11 mouse cellular contexts compared by ENCODE assay signal in genomic region chr6:28309692-28310091, GRCm38 (mm10).
DNase-seq lines count a peak whose midpoint lies in the region; ATAC-seq lines count a peak whose summit lies in the region.
"Had no signal": no experiment of that assay in that cellular context is flagged by ENCODE, and none has a peak within 500 bp of the region (broad histone marks: within the 10 kb centered on the region; RNA-seq: fewer than 3 reads in every experiment).

No protein-coding gene starts in this region.

- no peak overlapping the region for H3K4me3 ChIP-seq in heart, embryonic 12.5 days

- no peaks in the 10 kb centered on the region for H3K4me1 ChIP-seq in heart, embryonic 12.5 days (replicated peaks)

- intact Hi-C loops in heart, postnatal 10 days (cut with DNase I), result loop anchor here (1.0 to 5.0 kb wide), 2 partner anchors 151 to 713 kb away; no protein-coding TSS in a partner anchor

- no peak overlapping the region for H3K9ac ChIP-seq in heart, embryonic 12.5 days
- H3K9ac ChIP-seq: liver, embryonic 14.5 days had no signal

- no peaks in the 10 kb centered on the region for H3K27me3 ChIP-seq in heart, embryonic 12.5 days (replicated peaks)

- H3K27ac ChIP-seq in heart, embryonic 12.5 days (ENCODE audit: poor library complexity, severe bottlenecking), result no peak overlapping the region
- H3K27ac ChIP-seq: liver, embryonic 14.5 days had no signal

- no peaks in the 10 kb centered on the region for H3K9me3 ChIP-seq in heart, embryonic 12.5 days (replicated peaks)

- H3K36me3 ChIP-seq in heart, embryonic 12.5 days, result no peaks in the 10 kb centered on the region

- no peak for ATAC-seq in heart, embryonic 12.5 days (ENCODE audit: insufficient number of reproducible peaks, low FRiP score)

- peak; percentile 28 to 30 for DNase-seq in heart, postnatal 10 days
- DNase-seq in lung, postnatal 25 days (ENCODE audit: low spot score), result peak; percentile 10
- DNase-seq in lung, postnatal 4 days, result no peak
- peak; percentile 31 for DNase-seq in cerebellum, adult 9-11 months
- no peak for DNase-seq in ovary, adult 18-20 months (ENCODE audit: low spot score)
- DNase-seq in frontal cortex, postnatal 10 days (ENCODE audit: low spot score in 2 of 2), result no peak
- DNase-seq: layer of hippocampus, postnatal 36 days; right cerebral cortex, postnatal 14 days; thymus, postnatal 36 days had no signal

- H3K4me2 ChIP-seq in heart, embryonic 12.5 days, result no peak overlapping the region

Comparison
In these comparisons a context has a peak if more than half of its experiments do, and no peak if none do; other contexts are left out.
1. DNase-seq: peak in heart, postnatal 10 days (2 of 2), lung, postnatal 25 days (single experiment) and cerebellum, adult 9-11 months (single experiment); none in lung, postnatal 4 days (0 of 2), ovary, adult 18-20 months (single experiment) and frontal cortex, postnatal 10 days (0 of 2).